Mouse (Mus musculus) lung, embryonic 16.5 days (tissue): Measurements from ENCODE around the gene Lrrfip1. TPM values are rescaled to one million over a fixed set of nuclear protein-coding genes. Genes with fewer than 3 reads are reported as not detected.

Source experiments
- ATAC-seq: fragments of 200-750 bp; cut with Nextera tagmentation; 2 replicates; pipeline ENCODE4 v1.8.0; 2017; ENCODE audit warnings: low read depth, mild to moderate bottlenecking, moderate library complexity
- H3K27ac ChIP-seq: fragments of 300-500 bp; sonication (generic); 2 replicates; pipeline ENCODE4 v1.5.1; 2014; ENCODE audit warnings: mild to moderate bottlenecking, control low read depth, low read length
- H3K27me3 ChIP-seq: fragments of 300-500 bp; sonication (generic); 2 replicates; pipeline ENCODE4 v1.6.1; 2014; ENCODE audit warnings: low read depth, low read length, mixed read lengths; ENCODE audit not compliant: control insufficient read depth, insufficient read depth
- H3K36me3 ChIP-seq: fragments of 300-500 bp; sonication (generic); 2 replicates; pipeline ENCODE4 v1.6.1; 2014; ENCODE audit warnings: low read length; ENCODE audit not compliant: control insufficient read depth, insufficient read depth
- H3K4me1 ChIP-seq: fragments of 300-500 bp; sonication (generic); replicated peaks from 2 replicates; pipeline ENCODE4 v1.6.1; 2014; ENCODE audit warnings: low read length, mixed read lengths; ENCODE audit not compliant: control insufficient read depth, insufficient read depth
- H3K4me2 ChIP-seq: fragments of 300-500 bp; sonication (generic); 2 replicates; pipeline ENCODE4 v1.6.1; 2014; ENCODE audit warnings: low read depth, low read length, control low read depth
- H3K4me3 ChIP-seq: fragments of 300-500 bp; sonication (generic); 2 replicates; pipeline ENCODE4 v1.5.1; 2014; ENCODE audit warnings: mild to moderate bottlenecking, low read length, control low read depth
- H3K9ac ChIP-seq: fragments of 300-500 bp; sonication (generic); 2 replicates; pipeline ENCODE4 v1.6.1; 2014; ENCODE audit warnings: low read length, control low read depth
- H3K9me3 ChIP-seq: fragments of 300-500 bp; sonication (generic); 2 replicates; pipeline ENCODE4 v1.6.1; 2016; ENCODE audit warnings: low read length; ENCODE audit not compliant: control insufficient read depth
- WGBS: fragments of 180-500 bp; shearing (Covaris S2); extraction: QIAGEN DNeasy Blood & Tissue Kit; methylation state at CpG from one replicate; pipeline ENCODE4 v1.1.7; 2014; 5-methylcytosine and 5-hydroxymethylcytosine counted together
- polyA plus RNA-seq: library from polyadenylated mRNA; unstranded; fragments of >200 nt; fragmentation: Nextera tagmentation; extraction: Ambion mirVana; gene quantifications from 2 replicates; pipeline ENCODE4 v1.2.1, GENCODE M21; 2015

The Lrrfip1 gene
- polyA plus RNA-seq, 1 experiment from 2014 or later: 70.5 TPM

GRCm38 (mm10) chr1:91015571-91015970, 17.0 kb downstream of the Lrrfip1 start:
- Histone ChIP-seq H3K4me1 (peaks cover 17% of the 10 kb centered on the region; the same call in 1 of the 2 replicates), H3K9ac (no peak overlapping the region), H3K4me2 (no peak overlapping the region), H3K9me3 (no peaks in the 10 kb centered on the region), H3K36me3 (no peaks in the 10 kb centered on the region), H3K4me3 (no peak overlapping the region), H3K27me3 (no peaks in the 10 kb centered on the region), H3K27ac (0 out of 2 replicates have a peak overlapping the region, but pooled peaks have one; percentile 16)
- 63% methylated on average over 7 of the region's 7 CpGs for WGBS
- ATAC-seq: no peak; the same call in 1 of the 2 replicates

- no peaks in the 10 kb centered on the region for H3K36me3 ChIP-seq
- no peaks in the 10 kb centered on the region for H3K9me3 ChIP-seq
- WGBS: 13% methylated on average over 20 of the region's 20 CpGs
- H3K4me3 ChIP-seq: 0 out of 2 replicates have a peak overlapping the region, but pooled peaks have one; percentile 9
- H3K9ac ChIP-seq: peak overlapping the region; percentile 40
- H3K27ac ChIP-seq: no peak overlapping the region; the same call in 1 of the 2 replicates
- no peaks in the 10 kb centered on the region for H3K27me3 ChIP-seq
- peak overlapping the region; percentile 40 for H3K4me2 ChIP-seq
- peak; percentile 44 for ATAC-seq
- peaks cover 16% of the 10 kb centered on the region; the same call in 1 of the 2 replicates for H3K4me1 ChIP-seq
These were observed 18.7 kb downstream of the Lrrfip1 start for GRCm38 (mm10) chr1:91017111-91017758.

GRCm38 (mm10) chr1:91019346-91019745, 20.8 kb downstream of the Lrrfip1 start:
- no peak overlapping the region for H3K4me3 ChIP-seq
- H3K9ac ChIP-seq: no peak overlapping the region
- H3K27me3 ChIP-seq: no peaks in the 10 kb centered on the region
- peaks cover 19% of the 10 kb centered on the region for H3K4me1 ChIP-seq
- H3K4me2 ChIP-seq: no peak overlapping the region
- 56% methylated on average over 2 of the region's 2 CpGs for WGBS
- no peak for ATAC-seq
- no peak overlapping the region for H3K27ac ChIP-seq
- H3K36me3 ChIP-seq: no peaks in the 10 kb centered on the region
- no peaks in the 10 kb centered on the region for H3K9me3 ChIP-seq

GRCm38 (mm10) chr1:91021304-91021703, 22.8 kb downstream of the Lrrfip1 start:
- WGBS: 58% methylated on average over 3 of the region's 3 CpGs
- H3K36me3 ChIP-seq: no peaks in the 10 kb centered on the region
- peaks cover 2% of the 10 kb centered on the region; the same call in 1 of the 2 replicates for H3K9me3 ChIP-seq
- H3K4me2 ChIP-seq: no peak overlapping the region
- peaks cover 19% of the 10 kb centered on the region for H3K4me1 ChIP-seq
- ATAC-seq: no peak
- H3K9ac ChIP-seq: no peak overlapping the region
- H3K27me3 ChIP-seq: no peaks in the 10 kb centered on the region
- H3K4me3 ChIP-seq: no peak overlapping the region
- H3K27ac ChIP-seq: no peak overlapping the region

GRCm38 (mm10) chr1:91022157-91022895, 23.8 kb downstream of the Lrrfip1 start:
- Histone ChIP-seq H3K36me3 (no peaks in the 10 kb centered on the region), H3K4me1 (peaks cover 15% of the 10 kb centered on the region), H3K4me3 (no peak overlapping the region), H3K27me3 (no peaks in the 10 kb centered on the region), H3K9ac (no peak overlapping the region), H3K27ac (peak overlapping the region; percentile 16), H3K4me2 (no peak overlapping the region), H3K9me3 (peaks cover 5% of the 10 kb centered on the region; the same call in 1 of the 2 replicates)
- 49% methylated on average over 11 of the region's 11 CpGs for WGBS
- ATAC-seq: peak; percentile 61

GRCm38 (mm10) chr1:91023230-91023629, 24.7 kb downstream of the Lrrfip1 start:
- Histone ChIP-seq H3K4me2 (no peak overlapping the region), H3K4me3 (no peak overlapping the region), H3K27me3 (no peaks in the 10 kb centered on the region), H3K4me1 (peaks cover 12% of the 10 kb centered on the region), H3K9me3 (peaks cover 5% of the 10 kb centered on the region; the same call in 1 of the 2 replicates), H3K36me3 (no peaks in the 10 kb centered on the region), H3K27ac (peak overlapping the region; percentile 6), H3K9ac (no peak overlapping the region)
- WGBS: 64% methylated on average over 5 of the region's 5 CpGs
- peak; percentile 16; the same call in 1 of the 2 replicates for ATAC-seq

- Histone ChIP-seq H3K9ac (no peak overlapping the region), H3K36me3 (no peaks in the 10 kb centered on the region), H3K4me2 (no peak overlapping the region), H3K4me3 (no peak overlapping the region), H3K27me3 (no peaks in the 10 kb centered on the region), H3K9me3 (peaks cover 5% of the 10 kb centered on the region; the same call in 1 of the 2 replicates), H3K27ac (peak overlapping the region; percentile 36), H3K4me1 (peaks cover 12% of the 10 kb centered on the region)
- 42% methylated on average over 9 of the region's 9 CpGs for WGBS
- peak; percentile 59; the same call in 1 of the 2 replicates for ATAC-seq
These were observed 25.4 kb downstream of the Lrrfip1 start for GRCm38 (mm10) chr1:91023960-91024359.

- Histone ChIP-seq H3K4me2 (no peak overlapping the region), H3K27ac (peak overlapping the region; percentile 36), H3K4me1 (peaks cover 12% of the 10 kb centered on the region), H3K9me3 (peaks cover 5% of the 10 kb centered on the region; the same call in 1 of the 2 replicates), H3K4me3 (no peak overlapping the region), H3K9ac (no peak overlapping the region), H3K27me3 (no peaks in the 10 kb centered on the region), H3K36me3 (no peaks in the 10 kb centered on the region)
- ATAC-seq: no peak
- 76% methylated on average over 3 of the region's 3 CpGs for WGBS
These were observed 25.9 kb downstream of the Lrrfip1 start for GRCm38 (mm10) chr1:91024464-91024863.

- ATAC-seq: no peak
- H3K9ac ChIP-seq: no peak overlapping the region
- H3K27me3 ChIP-seq: no peaks in the 10 kb centered on the region
- H3K4me1 ChIP-seq: peaks cover 15% of the 10 kb centered on the region
- no peak overlapping the region for H3K27ac ChIP-seq
- 83% methylated on average over 2 of the region's 2 CpGs for WGBS
- H3K4me3 ChIP-seq: no peak overlapping the region
- no peak overlapping the region for H3K4me2 ChIP-seq
- no peaks in the 10 kb centered on the region for H3K36me3 ChIP-seq
- peaks cover 5% of the 10 kb centered on the region; the same call in 1 of the 2 replicates for H3K9me3 ChIP-seq
These were observed 28.4 kb downstream of the Lrrfip1 start for GRCm38 (mm10) chr1:91026945-91027344.
